Mouse (Mus musculus) MEL (cell line): ENCODE measurements around the gene Thap8. TPM values are rescaled to one million over a fixed set of nuclear protein-coding genes. Genes with fewer than 3 reads are reported as not detected.

Source experiments
- DNase-seq: peaks from one replicate; pipeline ENCODE4 v3.0.0; 2011; ENCODE audit warnings: low read depth, low spot score
- H3K27ac ChIP-seq: 2 replicates; pipeline ENCODE4 v1.5.1; 2012; ENCODE audit warnings: low read depth, mild to moderate bottlenecking, control low read depth, low read length, moderate library complexity; ENCODE audit not compliant: control insufficient read depth
- H3K27me3 ChIP-seq, 2 experiments: fragments of 150-350 bp in 1 of 2; sonication (generic) in 1 of 2; 2 replicates each; pipeline ENCODE4 v1.6.1; 2012; ENCODE audit warnings: low read length in 2 of 2, mild to moderate bottlenecking in 2 of 2, improper control_type of control experiment in 1 of 2, moderate library complexity in 1 of 2; ENCODE audit not compliant: insufficient read depth in 2 of 2, control insufficient read depth in 1 of 2
- H3K36me3 ChIP-seq, 2 experiments: 2 replicates each; pipeline ENCODE4 v1.6.1; 2012 to 2014; ENCODE audit warnings: low read length in 2 of 2, improper control_type of control experiment in 1 of 2, inconsistent platforms in 1 of 2, mild to moderate bottlenecking in 1 of 2; ENCODE audit not compliant: insufficient read depth in 2 of 2, control insufficient read depth in 1 of 2
- H3K4me1 ChIP-seq, 2 experiments: fragments of 150-350 bp in 1 of 2; sonication (generic) in 1 of 2; 2 replicates each; pipeline ENCODE4 v1.6.1; 2012; ENCODE audit warnings: low read length in 2 of 2, improper control_type of control experiment in 1 of 2, mild to moderate bottlenecking in 1 of 2; ENCODE audit not compliant: insufficient read depth in 2 of 2, control insufficient read depth in 1 of 2
- H3K4me3 ChIP-seq, 2 experiments: fragments of 150-350 bp in 1 of 2; sonication (generic) in 1 of 2; 2 replicates each; pipeline ENCODE4 v1.5.1; 2012; ENCODE audit warnings: low read depth in 2 of 2, low read length in 2 of 2, mild to moderate bottlenecking in 2 of 2, moderate library complexity in 2 of 2, control low read depth in 1 of 2, improper control_type of control experiment in 1 of 2; ENCODE audit not compliant: control insufficient read depth in 1 of 2, insufficient read depth in 1 of 2
- H3K79me2 ChIP-seq: 2 replicates; pipeline ENCODE4 v1.6.1; 2012; ENCODE audit warnings: mild to moderate bottlenecking, low read length, moderate library complexity; ENCODE audit not compliant: control insufficient read depth, poor library complexity, insufficient read depth
- H3K9ac ChIP-seq: 2 replicates; pipeline ENCODE4 v1.6.1; 2012; ENCODE audit warnings: low read depth, mild to moderate bottlenecking, control low read depth, low read length, moderate library complexity; ENCODE audit not compliant: control insufficient read depth, poor library complexity, severe bottlenecking
- H3K9me3 ChIP-seq: fragments of 150-350 bp; sonication (generic); replicated peaks from 2 replicates; pipeline ENCODE4 v1.6.1; 2012; ENCODE audit warnings: mild to moderate bottlenecking, low read length, improper control_type of control experiment, moderate library complexity; ENCODE audit not compliant: insufficient read depth
- BHLHE40 ChIP-seq: IDR thresholded peaks from 2 replicates; pipeline ENCODE4 v1.6.1; 2012; ENCODE audit warnings: low read depth, mild to moderate bottlenecking, inconsistent platforms, low read length, improper control_type of control experiment, borderline replicate concordance
- CHD1 ChIP-seq: IDR thresholded peaks from 2 replicates; pipeline ENCODE4 v1.6.1; 2012; ENCODE audit warnings: low read depth, mild to moderate bottlenecking, inconsistent platforms, low read length, improper control_type of control experiment
- CTCF ChIP-seq, 3 experiments: IDR thresholded peaks in 2 of 3; conservative IDR thresholded peaks in 1 of 3; 2 replicates each; pipeline ENCODE4 v1.5.1; 2011 to 2012; ENCODE audit warnings: low read length in 3 of 3, low read depth in 2 of 3, mild to moderate bottlenecking in 2 of 3, improper control_type of control experiment in 1 of 3, inconsistent platforms in 1 of 3, mixed read lengths in 1 of 3, moderate library complexity in 1 of 3; ENCODE audit not compliant: control insufficient read depth in 1 of 3, insufficient read depth in 1 of 3, poor library complexity in 1 of 3, severe bottlenecking in 1 of 3
- E2F4 ChIP-seq: IDR thresholded peaks from 2 replicates; pipeline ENCODE4 v1.6.1; 2011; ENCODE audit warnings: low read depth, low read length, improper control_type of control experiment, borderline replicate concordance
- ELF1 ChIP-seq: IDR thresholded peaks from 2 replicates; pipeline ENCODE4 v1.6.1; 2014; ENCODE audit warnings: low read depth, mild to moderate bottlenecking, inconsistent platforms, low read length, improper control_type of control experiment, moderate library complexity
- EP300 ChIP-seq, 2 experiments: IDR thresholded peaks; 2 replicates each; pipeline ENCODE4 v1.6.1; 2011; ENCODE audit warnings: improper control_type of control experiment in 2 of 2, low read length in 2 of 2, low read depth in 1 of 2, mild to moderate bottlenecking in 1 of 2
- GABPA ChIP-seq: IDR thresholded peaks from 2 replicates; pipeline ENCODE4 v1.6.1; 2012; ENCODE audit warnings: low read depth, mild to moderate bottlenecking, inconsistent platforms, low read length, improper control_type of control experiment, moderate library complexity
- JUND ChIP-seq: IDR thresholded peaks from 2 replicates; pipeline ENCODE4 v1.6.1; 2011; ENCODE audit warnings: low read depth, mild to moderate bottlenecking, improper control_type of control experiment, low read length
- KAT2A ChIP-seq: conservative IDR thresholded peaks from 2 replicates; pipeline ENCODE4 v1.6.1; 2012; ENCODE audit warnings: low read depth, low read length, improper control_type of control experiment, inconsistent platforms
- MAZ ChIP-seq: IDR thresholded peaks from 2 replicates; pipeline ENCODE4 v1.6.1; 2012; ENCODE audit warnings: low read depth, mild to moderate bottlenecking, inconsistent platforms, low read length, improper control_type of control experiment
- MYB ChIP-seq: IDR thresholded peaks from 2 replicates; pipeline ENCODE4 v1.6.1; 2011; ENCODE audit warnings: mild to moderate bottlenecking, low read depth, low read length, improper control_type of control experiment
- MYC ChIP-seq: IDR thresholded peaks from 2 replicates; pipeline ENCODE4 v1.6.1; 2011; ENCODE audit warnings: low read depth, mild to moderate bottlenecking, low read length, improper control_type of control experiment, moderate library complexity
- NRF1 ChIP-seq: IDR thresholded peaks from 2 replicates; pipeline ENCODE4 v1.6.1; 2014; ENCODE audit warnings: low read depth, mild to moderate bottlenecking, inconsistent platforms, low read length, improper control_type of control experiment, moderate library complexity; ENCODE audit not compliant: poor library complexity, insufficient read depth, severe bottlenecking
- POLR2AphosphoS5 ChIP-seq: IDR thresholded peaks from 2 replicates; pipeline ENCODE4 v1.6.1; 2012; ENCODE audit warnings: low read depth, borderline replicate concordance, mild to moderate bottlenecking, inconsistent platforms, low read length, moderate library complexity, mixed read lengths
- RAD21 ChIP-seq: IDR thresholded peaks from 2 replicates; pipeline ENCODE4 v1.6.1; 2011; ENCODE audit warnings: mild to moderate bottlenecking, low read depth, low read length, improper control_type of control experiment
- SIN3A ChIP-seq: IDR thresholded peaks from 2 replicates; pipeline ENCODE4 v1.6.1; 2012; ENCODE audit warnings: low read length, improper control_type of control experiment, inconsistent platforms
- SMC3 ChIP-seq: IDR thresholded peaks from 2 replicates; pipeline ENCODE4 v1.6.1; 2011; ENCODE audit warnings: low read depth, low read length, improper control_type of control experiment
- TBP ChIP-seq: IDR thresholded peaks from 2 replicates; pipeline ENCODE4 v1.8.0; 2011; ENCODE audit warnings: low read depth, low read length, improper control_type of control experiment
- ZC3H11A ChIP-seq: IDR thresholded peaks from 2 replicates; pipeline ENCODE4 v1.6.1; 2012; ENCODE audit warnings: low read depth, mild to moderate bottlenecking, inconsistent platforms, low read length, improper control_type of control experiment
- ZMIZ1 ChIP-seq: IDR thresholded peaks from 2 replicates; pipeline ENCODE4 v1.6.1; 2012; ENCODE audit warnings: low read depth, mild to moderate bottlenecking, inconsistent platforms, low read length, improper control_type of control experiment, moderate library complexity
- polyA plus RNA-seq, 2 experiments: library from polyadenylated mRNA; stranded (reverse) in 1 of 2; unstranded in 1 of 2; fragments of >175 nt in 1 of 2; fragments of >200 nt in 1 of 2; gene quantifications; 2 replicates each; pipeline versions ENCODE4 v1.2.1 to v1.2.4; 2012; ENCODE audit warnings: low replicate concordance in 2 of 2, low read depth in 1 of 2; ENCODE audit not compliant: insufficient read length in 2 of 2, insufficient read depth in 1 of 2, missing spikeins in 1 of 2
- total RNA-seq: library from RNA; depleted of rRNA; stranded (reverse); fragments of 300-350 nt; gene quantifications from 2 replicates; pipeline ENCODE4 v1.2.3, GENCODE M21; 2012

Gene Thap8
- total and polyA plus RNA-seq, 3 experiments: 0.46 to 0.73 TPM; not detected in 1

DNA sequence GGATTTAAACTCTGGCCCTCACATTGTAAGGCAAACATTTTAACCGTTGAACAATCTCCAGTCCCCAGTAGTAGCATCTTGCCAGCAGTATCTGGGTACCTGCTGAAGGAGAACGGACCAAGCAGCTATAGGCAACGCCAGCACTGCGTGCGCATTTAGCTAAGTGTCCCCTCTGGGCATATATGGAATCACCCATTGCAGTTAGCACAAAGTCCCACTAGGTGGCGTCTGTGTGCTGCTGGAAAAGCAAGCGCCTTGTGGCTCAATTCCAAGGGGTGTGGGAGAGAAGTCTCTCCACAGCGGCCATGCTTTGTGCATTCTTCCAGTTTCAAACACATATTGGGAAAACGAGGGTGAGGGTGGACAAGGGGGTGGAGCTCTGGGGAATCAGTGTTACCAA lies 56.5 kb downstream of the Thap8 start:
- DNase-seq: peak; percentile 91

DNA sequence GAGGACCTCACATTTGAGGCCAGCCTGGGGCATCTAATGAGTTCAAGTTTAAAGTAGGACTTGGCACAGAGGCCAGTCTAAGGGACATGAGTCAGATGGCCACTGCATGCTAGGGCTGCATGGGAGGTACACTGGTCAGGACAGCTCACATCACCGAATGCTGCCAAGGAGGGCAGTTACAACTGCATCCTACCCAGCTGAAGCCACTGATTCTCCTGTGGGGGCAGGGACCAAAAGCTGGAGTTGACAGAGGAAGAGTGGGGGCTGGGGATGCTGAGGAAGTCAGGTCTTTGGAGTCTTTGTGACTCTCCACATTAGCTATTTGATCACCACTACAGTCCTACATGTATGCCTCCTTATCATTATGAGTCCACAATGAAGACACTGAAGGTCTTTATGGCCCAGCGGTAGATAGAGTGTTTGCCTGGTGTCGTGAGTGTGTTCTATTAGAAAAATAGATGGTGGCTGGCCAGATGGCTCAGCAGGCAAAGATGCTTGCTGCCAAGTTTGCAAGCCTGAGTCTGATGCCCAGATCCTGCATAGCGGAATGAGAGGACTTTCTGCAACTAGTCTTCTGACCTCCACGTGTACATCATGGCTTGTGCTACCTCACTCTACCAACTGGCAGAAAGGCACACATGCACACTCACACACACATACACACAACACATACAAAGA lies 59.7 kb downstream of the Thap8 start:
- TF ChIP-seq POLR2AphosphoS5 (no peak), MYB (no peak), EP300 (IDR thresholded peaks at IDR 0.05; ENCODE audit: low read depth in 1 of 2, low read length in 2 of 2) (no peak), RAD21 (no peak), JUND (no peak), CTCF (IDR thresholded peaks at IDR 0.05 in 2 of 3, conservative IDR thresholded peaks at IDR 0.05 in 1 of 3; ENCODE audit: control insufficient read depth in 1 of 3, insufficient read depth in 1 of 3, low read depth in 2 of 3, low read length in 3 of 3, poor library complexity in 1 of 3, severe bottlenecking in 1 of 3) (no peak), GABPA (no peak), E2F4 (no peak), NRF1 (no peak), MAZ (no peak), KAT2A (no peak), ZMIZ1 (no peak), CHD1 (no peak), ELF1 (no peak)
- Histone ChIP-seq H3K27me3 (no peaks in the 10 kb centered on the region; a peak in 1 of 4 replicates), H3K27ac (no peak overlapping the region), H3K4me3 (no peak overlapping the region), H3K9me3 (no peaks in the 10 kb centered on the region), H3K9ac (no peak overlapping the region), H3K79me2 (no peaks in the 10 kb centered on the region), H3K4me1 (no peaks in the 10 kb centered on the region), H3K36me3 (no peaks in the 10 kb centered on the region)
- no peak for DNase-seq

More for the DNA sequence above, 56.5 kb downstream of the Thap8 start:
- TF ChIP-seq BHLHE40 (0 out of 2 replicates have a peak, but pooled peaks have one; percentile 36), ZMIZ1 (no peak), NRF1 (peak; percentile 38; the same call in 1 of the 2 replicates), MYC (0 out of 2 replicates have a peak, but pooled peaks have one; percentile 26), ZC3H11A (peak; percentile 55), MAZ (0 out of 2 replicates have a peak, but pooled peaks have one; percentile 54), TBP (no peak), SMC3 (peak; percentile 84), RAD21 (peak; percentile 79), SIN3A (peak; percentile 36; the same call in 1 of the 2 replicates), CTCF (IDR thresholded peaks at IDR 0.05 in 2 of 3, conservative IDR thresholded peaks at IDR 0.05 in 1 of 3; ENCODE audit: control insufficient read depth in 1 of 3, insufficient read depth in 1 of 3, low read depth in 2 of 3, low read length in 3 of 3, poor library complexity in 1 of 3, severe bottlenecking in 1 of 3) (peak; percentile 87 to 94 (median 91))
- Histone ChIP-seq H3K9me3 (no peaks in the 10 kb centered on the region), H3K36me3 (peaks cover 0 to 11% of the 10 kb centered on the region in 2 experiments; a peak in 2 of 4 replicates), H3K27ac (no peak overlapping the region), H3K4me3 (no peak overlapping the region), H3K9ac (no peak overlapping the region), H3K27me3 (no peaks in the 10 kb centered on the region), H3K4me1 (peaks cover 4 to 19% of the 10 kb centered on the region in 2 experiments; a peak in 3 of 4 replicates), H3K79me2 (no peaks in the 10 kb centered on the region)
